Mouse (Mus musculus): ENCODE measurements at regions not wholly inside any gene's neighbourhood (a gene's known extent, or its start where the extent isn't known, plus 50 kb on each side); places are given as distances from the start of the nearest gene placed in this dataset.

DNA sequence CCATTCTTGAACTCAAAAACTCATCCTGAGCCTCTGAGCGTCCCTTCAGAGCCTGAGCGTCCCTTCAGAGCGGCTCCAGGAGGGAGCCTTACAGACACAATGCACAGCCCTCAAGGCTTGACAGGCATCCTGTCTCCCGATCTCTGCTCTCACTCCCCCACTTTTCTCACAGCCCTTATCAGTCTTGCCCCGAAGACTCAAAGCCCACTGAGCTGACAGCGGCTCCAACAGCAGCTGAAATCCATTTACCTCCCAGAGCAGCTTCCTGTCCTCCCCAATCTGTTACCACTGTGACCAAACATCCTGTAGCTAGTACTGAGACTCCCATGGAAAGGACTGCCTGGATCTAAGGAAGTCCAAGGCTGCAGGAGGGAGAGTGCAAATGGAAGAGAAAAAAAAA, 158.6 kb upstream of the Clint1 start:
- ChIA-PET POLR2A (interaction anchor here in 1 of 4 experiments (0.7 kb wide), 1 partner anchor 94 kb away, joined by 3 read pairs; no protein-coding TSS in a partner anchor), CTCF (interaction anchor here in 1 of 4 experiments (0.6 kb wide), 1 partner anchor 434 kb away, joined by 3 read pairs; no protein-coding TSS in a partner anchor)

- ChIA-PET CTCF (interaction anchor here in 2 of 4 experiments (0.8 to 1.5 kb wide), 2 partner anchors 23 to 35 kb away, joined by 3 read pairs; no protein-coding TSS in a partner anchor), POLR2A (no interaction called here)
Observed at GRCm38 (mm10) chr11:45701506-45701905, 150.3 kb upstream of the Clint1 start.

- ChIA-PET CTCF (interaction anchor here in 1 of 4 experiments (0.7 kb wide), 1 partner anchor 741 kb away, joined by 3 read pairs; no protein-coding TSS in a partner anchor), POLR2A (no interaction called here)
Observed at GRCm38 (mm10) chr11:45702916-45703315, 148.9 kb upstream of the Clint1 start.

DNA sequence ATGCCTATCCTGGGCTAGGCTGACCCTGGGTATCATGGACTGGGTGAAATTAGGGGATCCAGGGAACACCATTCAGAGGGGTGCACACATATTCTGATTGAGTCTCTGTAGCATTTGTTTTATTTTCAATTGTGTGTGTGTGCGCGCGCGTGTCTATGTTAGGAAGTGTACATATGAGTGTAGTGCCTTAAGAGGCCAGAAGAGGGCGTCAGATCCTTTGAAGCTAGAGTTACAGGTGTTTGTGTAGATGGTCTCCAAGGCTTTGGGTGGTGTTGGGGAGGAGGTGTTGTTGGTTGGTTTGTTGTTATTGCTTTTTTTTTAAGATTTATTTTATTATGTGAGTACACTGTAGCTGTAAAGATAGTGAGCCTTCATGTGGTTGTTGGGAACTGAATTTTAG, 147.4 kb upstream of the Clint1 start:
- CTCF ChIA-PET, result interaction anchor here in 3 of 4 experiments (0.6 to 1.4 kb wide), 6 partner anchors 34 to 222 kb away, joined by 3 to 6 read pairs (median 4); no protein-coding TSS in a partner anchor
- POLR2A ChIA-PET, result interaction anchor here in 1 of 4 experiments (1.0 kb wide), 1 partner anchor 177 kb away, joined by 3 read pairs; no protein-coding TSS in a partner anchor

DNA sequence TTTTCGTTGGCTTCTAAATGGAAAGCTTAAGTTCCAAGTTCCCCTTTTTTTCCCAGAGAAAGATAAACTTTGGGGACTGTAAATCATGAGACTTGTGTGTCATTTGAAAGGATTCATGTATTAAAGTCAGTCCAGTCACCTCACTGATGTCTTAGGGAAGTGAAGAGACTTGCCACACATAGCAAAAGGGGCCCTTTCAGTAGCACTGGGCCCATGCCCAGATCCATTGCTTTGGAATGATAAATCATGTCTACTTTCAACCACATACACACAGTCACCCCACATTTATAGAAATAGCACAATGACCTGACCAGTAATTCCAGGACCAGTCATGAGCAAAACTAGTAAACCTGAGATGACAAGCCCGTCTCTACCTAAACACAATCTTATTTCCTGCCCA, 133.2 kb upstream of the Clint1 start:
- CTCF ChIA-PET, result no interaction called here
- POLR2A ChIA-PET, result no interaction called here

- CTCF ChIA-PET, result interaction anchor here in 1 of 4 experiments (0.7 kb wide), 1 partner anchor 207 kb away, joined by 3 read pairs; no protein-coding TSS in a partner anchor
- POLR2A ChIA-PET, result interaction anchor here in 2 of 4 experiments (0.6 to 1.1 kb wide), 4 partner anchors 17 to 200 kb away, joined by 3 to 4 read pairs (median 3); no protein-coding TSS in a partner anchor
Observed at GRCm38 (mm10) chr11:45719821-45720220, 132.0 kb upstream of the Clint1 start.

DNA sequence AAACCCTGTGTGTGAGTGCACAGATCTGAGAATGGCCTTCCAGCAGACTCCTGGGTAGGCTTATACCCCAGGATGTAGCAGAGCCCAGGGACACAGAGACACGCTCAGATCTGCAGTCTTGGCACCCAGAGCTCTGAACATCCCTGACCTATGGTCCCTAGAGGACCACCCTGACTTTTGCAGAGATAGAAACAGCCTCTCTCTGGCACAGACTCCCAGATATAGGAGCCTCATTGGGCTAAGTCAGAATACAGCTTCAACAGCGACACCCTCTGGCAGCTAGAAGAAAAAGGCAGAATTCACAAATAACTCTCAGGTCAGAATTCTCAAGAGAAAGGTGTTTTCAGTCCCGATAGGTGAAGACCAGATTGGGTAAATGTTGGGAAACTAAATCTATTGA, 115.3 kb upstream of the Clint1 start:
- ChIA-PET POLR2A (interaction anchor here in 1 of 4 experiments (1.0 kb wide), 1 partner anchor 16 kb away, joined by 3 read pairs; no protein-coding TSS in a partner anchor), CTCF (interaction anchor here in 2 of 4 experiments (0.9 to 1.0 kb wide), 3 partner anchors 16 to 35 kb away, joined by 3 read pairs; no protein-coding TSS in a partner anchor)

- CTCF ChIA-PET, result interaction anchor here in 2 of 4 experiments (0.6 kb wide), 2 partner anchors 34 to 1157 kb away, joined by 3 read pairs; no protein-coding TSS in a partner anchor
Observed at GRCm38 (mm10) chr11:45738331-45738730, 113.5 kb upstream of the Clint1 start.

GRCm38 (mm10) chr11:45745941-45746340, 105.9 kb upstream of the Clint1 start:
- CTCF ChIA-PET, result no interaction called here
- POLR2A ChIA-PET, result no interaction called here

More at GRCm38 (mm10) chr11:45738331-45738730, 113.5 kb upstream of the Clint1 start:
- POLR2A ChIA-PET, result interaction anchor here in 1 of 4 experiments (1.0 kb wide), 1 partner anchor 18 kb away, joined by 4 read pairs; no protein-coding TSS in a partner anchor

DNA sequence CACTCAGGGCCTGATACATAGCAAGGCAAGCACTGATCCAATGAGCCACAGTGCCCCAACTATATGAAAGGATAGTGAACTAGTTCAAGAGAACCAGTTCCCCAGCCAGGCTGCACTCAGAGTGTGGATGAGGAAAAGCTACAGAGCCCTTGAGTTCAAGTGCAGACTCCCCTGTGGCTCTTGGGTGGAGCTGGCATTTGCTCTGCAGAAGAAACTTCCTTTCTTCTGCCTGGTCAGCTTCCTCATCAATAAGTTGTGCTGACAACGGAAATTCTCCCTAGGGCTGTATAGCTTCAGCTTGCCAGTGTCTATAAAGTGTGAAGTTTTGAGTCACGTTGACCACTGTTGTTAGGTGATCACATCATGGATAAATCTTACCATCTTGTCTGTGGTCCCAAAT, 101.6 kb upstream of the Clint1 start:
- ChIA-PET CTCF (interaction anchor here in 1 of 4 experiments (0.6 kb wide), 1 partner anchor 508 kb away, joined by 7 read pairs; no protein-coding TSS in a partner anchor), POLR2A (interaction anchor here in 1 of 4 experiments (1.1 kb wide), 1 partner anchor 93 kb away, joined by 3 read pairs; no protein-coding TSS in a partner anchor)

DNA sequence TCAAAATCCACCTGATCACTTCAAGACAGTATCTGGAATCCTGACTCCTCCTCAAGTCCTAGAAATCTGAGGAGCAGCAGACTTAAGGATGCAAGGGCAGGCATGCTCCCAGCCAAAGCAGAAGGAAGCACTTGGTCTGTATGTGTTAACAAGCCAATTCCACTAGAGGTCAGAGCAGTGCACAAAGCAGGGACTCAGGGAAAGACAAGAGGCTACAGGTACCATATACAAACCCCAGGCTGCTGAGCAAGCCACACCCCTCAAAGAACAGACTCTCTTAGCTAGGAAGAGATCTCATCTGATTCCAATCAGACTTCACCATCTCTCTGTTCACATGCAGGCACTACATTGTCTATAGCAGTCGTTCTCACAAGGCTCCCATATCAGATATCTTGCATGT, 99.6 kb upstream of the Clint1 start:
- POLR2A ChIA-PET, result interaction anchor here in 1 of 4 experiments (0.6 kb wide), 1 partner anchor 523 kb away, joined by 3 read pairs; no protein-coding TSS in a partner anchor
- CTCF ChIA-PET, result interaction anchor here in 2 of 4 experiments (0.6 to 1.9 kb wide), 5 partner anchors 12 to 175 kb away, joined by 3 to 6 read pairs (median 3); no protein-coding TSS in a partner anchor

- ChIA-PET CTCF (interaction anchor here in 2 of 4 experiments (1.5 to 1.9 kb wide), 2 partner anchors 131 to 174 kb away, joined by 4 to 6 read pairs; no protein-coding TSS in a partner anchor), POLR2A (interaction anchor here in 1 of 4 experiments (0.6 kb wide), 1 partner anchor 522 kb away, joined by 3 read pairs; no protein-coding TSS in a partner anchor)
Observed at GRCm38 (mm10) chr11:45752791-45753190, 99.1 kb upstream of the Clint1 start.

DNA sequence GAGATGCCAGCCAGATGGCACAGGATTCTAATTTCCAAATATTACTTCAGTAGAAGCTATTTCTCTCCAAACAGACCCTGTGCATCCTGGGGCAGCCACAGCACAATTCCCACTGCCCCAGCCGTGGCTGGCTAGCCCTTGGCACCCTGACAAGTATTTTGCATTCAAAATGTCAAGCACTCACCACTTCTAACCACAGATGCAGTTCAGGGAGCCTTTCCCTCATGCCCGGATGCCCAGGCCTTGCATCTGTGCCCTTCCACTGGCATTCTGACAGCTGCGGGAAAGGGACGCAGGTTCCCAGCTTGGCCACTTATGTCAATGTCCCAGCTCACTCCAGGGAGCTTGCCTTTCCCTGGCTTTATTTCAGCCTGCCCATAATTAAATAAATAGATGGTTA, 84.8 kb upstream of the Clint1 start:
- CTCF ChIA-PET, result no interaction called here
- POLR2A ChIA-PET, result no interaction called here

DNA sequence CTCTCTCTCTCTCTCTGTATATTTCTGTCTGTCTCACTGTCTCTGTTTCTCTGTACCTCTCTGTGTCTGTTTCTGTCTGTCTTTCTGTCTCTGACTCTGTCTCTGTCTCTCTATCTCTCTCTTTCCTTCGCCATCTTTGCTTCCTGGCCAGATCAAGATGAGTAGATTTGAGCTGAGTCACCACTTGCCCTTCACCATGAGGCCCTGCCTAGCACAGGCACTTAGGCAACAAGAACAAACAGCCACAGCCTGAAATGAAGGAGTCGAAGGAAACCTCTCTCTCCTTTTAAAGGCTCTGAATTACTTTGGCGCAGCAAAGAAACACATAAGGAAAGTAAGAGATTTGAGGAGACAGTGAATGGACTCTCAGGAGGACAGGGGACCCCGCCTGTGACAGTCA, 69.4 kb upstream of the Clint1 start:
- ChIA-PET CTCF (interaction anchor here in 1 of 4 experiments (0.7 kb wide), 1 partner anchor 9 kb away, joined by 5 read pairs; no protein-coding TSS in a partner anchor), POLR2A (interaction anchor here in 1 of 4 experiments (0.7 kb wide), 1 partner anchor 98 kb away, joined by 3 read pairs; no protein-coding TSS in a partner anchor)

DNA sequence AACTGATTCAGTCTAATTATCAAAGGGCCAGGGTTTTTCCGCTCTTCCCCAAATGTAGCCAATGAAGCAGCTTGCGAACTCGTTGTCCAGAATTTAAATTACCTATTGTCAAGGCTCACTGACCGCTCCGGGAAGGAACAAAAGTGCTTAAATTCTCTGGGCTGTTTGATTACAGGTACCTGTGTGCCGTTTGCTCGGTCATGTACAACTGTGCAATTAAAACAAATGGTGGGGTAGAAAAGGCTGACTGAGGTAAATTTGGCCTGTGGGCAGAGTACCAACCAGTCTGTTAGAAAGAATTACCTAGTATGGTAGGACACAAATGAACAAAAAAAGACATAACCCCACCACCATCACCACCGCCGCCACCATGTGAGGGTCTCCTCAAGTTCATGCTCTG, 66.0 kb upstream of the Clint1 start:
- ChIA-PET CTCF (no interaction called here), POLR2A (interaction anchor here in 1 of 4 experiments (1.0 kb wide), 1 partner anchor 168 kb away, joined by 3 read pairs; no protein-coding TSS in a partner anchor)

GRCm38 (mm10) chr11:45787408-45787807, 64.4 kb upstream of the Clint1 start:
- ChIA-PET POLR2A (interaction anchor here in 1 of 4 experiments (0.6 kb wide), 1 partner anchor 94 kb away, joined by 3 read pairs; no protein-coding TSS in a partner anchor), CTCF (interaction anchor here in 1 of 4 experiments (0.6 to 0.9 kb wide), 2 partner anchors 139 to 1238 kb away, joined by 3 read pairs; no protein-coding TSS in a partner anchor)

- ChIA-PET CTCF (no interaction called here), POLR2A (no interaction called here)
Observed at GRCm38 (mm10) chr11:45789886-45790285, 62.0 kb upstream of the Clint1 start.

GRCm38 (mm10) chr11:45790504-45790903, 61.3 kb upstream of the Clint1 start:
- ChIA-PET CTCF (no interaction called here), POLR2A (no interaction called here)

DNA sequence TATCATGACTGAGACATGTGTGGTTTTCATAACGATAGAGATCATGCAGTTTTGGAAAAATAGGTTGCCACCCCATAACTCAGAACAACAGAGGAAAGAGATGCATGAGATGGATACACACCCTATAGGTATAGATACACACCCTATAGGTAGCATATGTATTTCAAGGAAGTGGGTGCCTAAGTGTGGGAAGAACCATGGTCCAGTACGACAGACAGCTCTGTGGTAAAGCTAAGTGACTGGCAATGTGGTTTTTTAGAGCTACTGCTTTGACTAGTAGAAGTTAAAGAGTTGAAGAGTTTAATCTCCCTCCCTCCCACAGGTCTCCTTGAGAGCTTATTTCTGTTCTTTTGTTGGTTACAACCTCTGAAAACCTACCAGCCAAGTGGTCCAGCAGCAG, 60.2 kb upstream of the Clint1 start:
- ChIA-PET POLR2A (no interaction called here), CTCF (interaction anchor here in 1 of 4 experiments (0.5 kb wide), 1 partner anchor 9 kb away, joined by 5 read pairs; no protein-coding TSS in a partner anchor)

All from embryonic stem cell, embryonic (primary cell).